Mouse (Mus musculus): ENCODE measurements at regions not wholly inside any gene's neighbourhood (a gene's known extent, or its start where the extent isn't known, plus 50 kb on each side); places are given as distances from the start of the nearest gene placed in this dataset.

DNA sequence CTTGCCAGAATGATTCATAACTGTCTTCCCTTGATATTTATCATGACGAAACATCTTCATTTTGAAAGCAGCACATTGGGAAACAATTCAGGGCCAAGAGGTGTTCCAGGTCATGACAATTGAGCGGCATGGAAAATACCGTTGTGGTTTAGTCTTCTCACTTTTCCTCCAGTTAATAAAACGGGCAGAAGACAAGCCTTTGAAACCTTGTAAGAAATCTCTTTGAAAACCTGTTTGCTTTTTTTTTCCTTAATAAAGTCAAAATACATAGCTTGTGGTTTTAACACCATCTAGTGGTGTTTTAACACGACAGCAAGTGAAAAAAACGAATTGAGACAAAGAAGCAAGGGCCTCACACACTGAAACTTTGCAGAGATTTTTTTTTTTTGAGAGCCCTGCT lies 1389.0 kb upstream of the Acvr2a start:
- H3K9me3 ChIP-seq (ENCODE audit: low read length) = peaks cover 3% of the 10 kb centered on the region
- TF ChIP-seq POU5F1 (IDR thresholded peaks at IDR 0.05; ENCODE audit: borderline replicate concordance, low read length) = no peak
- TF ChIP-seq NANOG (IDR thresholded peaks at IDR 0.05; ENCODE audit: borderline replicate concordance, low read length) = no peak
- peak; percentile 19 for TF ChIP-seq CTCF (conservative IDR thresholded peaks at IDR 0.05; ENCODE audit: low read length)
- no peaks in the 10 kb centered on the region for H3K4me1 ChIP-seq (replicated peaks; ENCODE audit: low read depth, low read length)
- no peaks in the 10 kb centered on the region for H3K36me3 ChIP-seq (ENCODE audit: insufficient read depth, low read length)
- no peak overlapping the region for H3K4me3 ChIP-seq (replicated peaks; ENCODE audit: low read length)
- no peaks in the 10 kb centered on the region for H3K27me3 ChIP-seq (ENCODE audit: insufficient read depth, low read length)

- no peaks in the 10 kb centered on the region for H3K36me3 ChIP-seq (ENCODE audit: insufficient read depth, low read length)
- no peaks in the 10 kb centered on the region for H3K27me3 ChIP-seq (ENCODE audit: insufficient read depth, low read length)
- peaks cover 26% of the 10 kb centered on the region for H3K9me3 ChIP-seq (ENCODE audit: low read length)
- TF ChIP-seq POU5F1 (IDR thresholded peaks at IDR 0.05; ENCODE audit: borderline replicate concordance, low read length) = no peak
- no peak for TF ChIP-seq NANOG (IDR thresholded peaks at IDR 0.05; ENCODE audit: borderline replicate concordance, low read length)
- no peak for TF ChIP-seq CTCF (conservative IDR thresholded peaks at IDR 0.05; ENCODE audit: low read length)
- H3K4me3 ChIP-seq (replicated peaks; ENCODE audit: low read length) = no peak overlapping the region
- no peaks in the 10 kb centered on the region for H3K4me1 ChIP-seq (replicated peaks; ENCODE audit: low read depth, low read length)
These were observed 1384.1 kb upstream of the Acvr2a start for GRCm38 (mm10) chr2:47429843-47430242.

GRCm38 (mm10) chr2:47466043-47466442 lies 1347.9 kb upstream of the Acvr2a start:
- Histone ChIP-seq H3K36me3 (ENCODE audit: insufficient read depth, low read length) (no peaks in the 10 kb centered on the region), H3K27me3 (ENCODE audit: insufficient read depth, low read length) (no peaks in the 10 kb centered on the region), H3K4me3 (replicated peaks; ENCODE audit: low read length) (no peak overlapping the region), H3K9me3 (ENCODE audit: low read length) (no peaks in the 10 kb centered on the region), H3K4me1 (replicated peaks; ENCODE audit: low read depth, low read length) (no peaks in the 10 kb centered on the region)
- no peak for TF ChIP-seq POU5F1 (IDR thresholded peaks at IDR 0.05; ENCODE audit: borderline replicate concordance, low read length)
- TF ChIP-seq CTCF (conservative IDR thresholded peaks at IDR 0.05; ENCODE audit: low read length) = peak; percentile 53
- no peak for TF ChIP-seq NANOG (IDR thresholded peaks at IDR 0.05; ENCODE audit: borderline replicate concordance, low read length)

DNA sequence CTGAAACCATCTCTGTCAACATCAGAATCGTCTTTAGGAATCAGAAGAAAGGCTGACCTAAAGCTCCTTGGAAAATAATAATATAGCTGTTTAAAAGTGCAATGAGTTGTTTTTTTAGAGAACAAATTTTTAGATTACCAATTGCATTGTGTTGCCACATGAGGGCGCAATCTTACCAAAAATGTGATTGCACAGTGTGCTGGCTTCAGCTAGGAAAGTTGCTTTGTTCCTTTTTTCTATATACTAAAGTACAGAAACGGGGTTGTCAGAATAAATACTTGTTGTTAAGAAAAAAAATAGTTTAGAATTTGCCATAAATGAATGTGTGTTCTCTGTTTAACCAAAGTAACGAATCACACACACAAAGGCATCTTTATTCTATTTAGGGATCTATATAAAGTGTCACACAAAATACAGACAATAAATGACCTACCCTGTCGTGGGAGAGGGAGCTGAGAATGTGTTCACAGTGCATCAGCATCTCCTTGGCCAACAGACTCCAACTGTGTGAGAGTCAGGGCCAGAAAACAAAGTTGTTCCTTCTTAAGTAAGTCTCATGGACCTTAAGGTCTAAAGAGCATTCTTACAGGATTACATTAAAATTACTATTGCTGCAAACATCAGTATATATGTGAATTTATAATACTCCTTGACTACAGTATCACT lies 1321.9 kb upstream of the Acvr2a start:
- Histone ChIP-seq H3K36me3 (ENCODE audit: insufficient read depth, low read length) (no peaks in the 10 kb centered on the region), H3K9me3 (ENCODE audit: low read length) (no peaks in the 10 kb centered on the region), H3K27me3 (ENCODE audit: insufficient read depth, low read length) (no peaks in the 10 kb centered on the region), H3K4me1 (replicated peaks; ENCODE audit: low read depth, low read length) (no peaks in the 10 kb centered on the region), H3K4me3 (replicated peaks; ENCODE audit: low read length) (no peak overlapping the region)
- TF ChIP-seq POU5F1 (IDR thresholded peaks at IDR 0.05; ENCODE audit: borderline replicate concordance, low read length) = no peak
- TF ChIP-seq CTCF (conservative IDR thresholded peaks at IDR 0.05; ENCODE audit: low read length) = peak; percentile 47
